Mouse (Mus musculus): ENCODE measurements around the gene Cabcoco1. TPM values are rescaled to one million over a fixed set of nuclear protein-coding genes. Genes with fewer than 3 reads are reported as not detected.

The Cabcoco1 gene
- polyA plus RNA-seq, 1 experiment = 2.2 TPM

DNA sequence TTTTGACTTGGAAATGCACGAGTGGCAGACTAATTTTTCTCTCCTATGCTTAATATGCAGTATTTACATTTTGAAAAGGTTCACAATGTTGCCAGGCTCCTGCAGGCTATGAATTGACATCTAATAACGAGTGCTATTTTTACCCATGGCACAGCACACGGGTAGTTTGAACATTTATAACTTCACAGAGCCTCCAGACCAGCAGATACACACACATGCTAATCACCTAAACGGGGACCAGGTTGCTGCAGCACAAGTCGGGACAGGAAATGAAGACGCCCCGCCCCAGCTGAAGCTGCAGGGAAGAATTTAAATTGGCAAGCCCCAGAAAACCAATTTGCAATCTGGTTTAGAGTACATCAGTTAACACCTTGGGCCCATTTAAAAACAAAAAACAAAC is 98.6 kb downstream of the Cabcoco1 start:
- H3K27ac ChIP-seq (ENCODE audit: insufficient read depth, low read length) = no peak overlapping the region
- TF ChIP-seq CTCF (IDR thresholded peaks at IDR 0.05; ENCODE audit: extremely low read depth, insufficient read depth, low read length) = no peak
- H3K4me1 ChIP-seq (ENCODE audit: control insufficient read depth, insufficient read depth, low read length) = no peaks in the 10 kb centered on the region; the same call in 1 of the 2 replicates
- H3K4me3 ChIP-seq (ENCODE audit: insufficient read depth, low read length) = no peak overlapping the region

DNA sequence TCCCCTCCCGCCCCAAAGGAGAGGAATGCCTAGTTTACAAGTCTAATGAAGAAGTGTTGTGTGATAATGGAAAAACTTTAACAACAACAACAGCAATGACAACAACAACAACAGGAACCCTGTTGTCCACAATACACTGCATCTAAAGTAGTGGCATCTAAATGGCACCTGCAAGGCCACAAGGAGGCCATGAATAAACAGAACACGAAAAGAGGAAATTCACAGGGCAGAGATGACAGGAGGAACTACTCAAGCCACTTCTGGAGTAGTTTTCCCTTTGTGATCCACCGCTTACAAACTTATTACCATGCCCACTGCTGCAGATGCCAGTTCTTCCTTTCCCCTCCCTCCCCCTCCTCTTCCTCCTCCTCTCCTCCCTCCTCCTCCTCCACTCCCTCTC is 99.0 kb downstream of the Cabcoco1 start:
- no peak overlapping the region for H3K27ac ChIP-seq (ENCODE audit: insufficient read depth, low read length)
- no peak for TF ChIP-seq CTCF (IDR thresholded peaks at IDR 0.05; ENCODE audit: extremely low read depth, insufficient read depth, low read length)
- no peak for TF ChIP-seq POLR2A (IDR thresholded peaks at IDR 0.05; ENCODE audit: extremely low read depth, insufficient read depth, low read length)

DNA sequence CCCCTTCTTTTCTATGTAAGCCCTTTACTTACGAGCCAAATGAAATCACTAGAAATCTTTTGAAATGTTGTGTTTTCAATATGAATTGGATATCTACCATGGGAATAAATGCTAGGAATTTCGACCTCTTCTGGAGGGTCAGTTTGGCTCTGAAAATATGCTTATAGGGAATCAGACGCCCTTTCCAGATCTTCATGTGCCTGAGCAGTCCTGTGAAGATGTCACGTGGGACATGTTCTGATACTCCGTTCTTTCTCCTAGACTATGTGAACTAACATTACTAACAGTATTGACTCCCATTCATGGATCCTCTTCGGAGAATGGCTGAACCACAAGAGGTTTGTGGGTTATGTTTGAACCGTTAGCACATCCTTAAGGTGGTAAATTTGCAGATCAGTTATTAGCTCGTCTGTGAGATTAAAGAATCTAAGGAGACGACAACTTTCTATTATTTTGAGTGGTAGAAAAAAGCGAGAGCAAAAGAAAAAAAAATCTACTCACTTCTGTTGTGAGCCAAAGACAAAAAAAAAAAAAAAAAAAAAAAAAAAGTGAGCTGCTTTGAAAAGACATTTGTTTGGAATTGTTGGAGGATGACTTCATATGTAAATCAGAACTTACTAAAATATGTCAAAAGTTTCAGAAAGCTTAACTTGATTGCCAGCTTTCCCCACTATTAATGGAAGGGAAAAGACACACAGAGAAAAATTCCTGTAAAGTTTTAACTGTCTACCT is 99.6 kb downstream of the Cabcoco1 start:
- Histone ChIP-seq H3K4me1 (ENCODE audit: control insufficient read depth, insufficient read depth, low read length) (no peaks in the 10 kb centered on the region; the same call in 1 of the 2 replicates), H3K27ac (ENCODE audit: insufficient read depth, low read length) (no peak overlapping the region), H3K4me3 (ENCODE audit: insufficient read depth, low read length) (no peak overlapping the region)
- no peak for TF ChIP-seq POLR2A (IDR thresholded peaks at IDR 0.05; ENCODE audit: extremely low read depth, insufficient read depth, low read length)
- TF ChIP-seq CTCF (IDR thresholded peaks at IDR 0.05; ENCODE audit: extremely low read depth, insufficient read depth, low read length) = no peak

More for the DNA sequence above, 99.0 kb downstream of the Cabcoco1 start:
- Histone ChIP-seq H3K4me1 (ENCODE audit: control insufficient read depth, insufficient read depth, low read length) (no peaks in the 10 kb centered on the region; the same call in 1 of the 2 replicates), H3K4me3 (ENCODE audit: insufficient read depth, low read length) (no peak overlapping the region)

- TF ChIP-seq CTCF (IDR thresholded peaks at IDR 0.05; ENCODE audit: extremely low read depth, insufficient read depth, low read length) (no peak), POLR2A (IDR thresholded peaks at IDR 0.05; ENCODE audit: extremely low read depth, insufficient read depth, low read length) (no peak)
- H3K4me1 ChIP-seq (ENCODE audit: control insufficient read depth, insufficient read depth, low read length) = no peaks in the 10 kb centered on the region; the same call in 1 of the 2 replicates
- no peak overlapping the region for H3K4me3 ChIP-seq (ENCODE audit: insufficient read depth, low read length)
- no peak overlapping the region for H3K27ac ChIP-seq (ENCODE audit: insufficient read depth, low read length)
Observed at GRCm38 (mm10) chr10:68440515-68440914, 101.2 kb downstream of the Cabcoco1 start.

DNA sequence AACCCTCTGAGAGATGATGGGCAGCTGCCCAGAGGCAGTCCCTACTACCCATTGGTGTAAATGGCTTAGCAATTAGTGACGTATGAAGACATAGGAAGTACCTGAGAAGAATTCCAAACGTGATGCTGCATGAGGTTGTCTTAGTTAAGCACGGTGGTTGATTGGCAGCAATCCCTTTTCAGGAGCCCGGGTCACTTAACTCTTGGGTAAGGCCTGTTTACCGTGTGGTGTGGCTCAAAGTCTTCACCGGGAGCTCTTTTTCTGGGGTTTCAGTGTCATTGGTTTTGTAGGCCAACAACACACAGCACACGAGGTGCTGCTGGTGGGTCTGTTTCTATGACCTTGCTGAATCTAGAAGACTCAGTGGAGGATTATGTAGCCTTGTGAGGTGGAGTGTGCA is 105.9 kb downstream of the Cabcoco1 start:
- Histone ChIP-seq H3K27ac (ENCODE audit: insufficient read depth, low read length) (no peak overlapping the region), H3K4me1 (ENCODE audit: control insufficient read depth, insufficient read depth, low read length) (no peaks in the 10 kb centered on the region), H3K4me3 (ENCODE audit: insufficient read depth, low read length) (no peak overlapping the region)
- TF ChIP-seq CTCF (IDR thresholded peaks at IDR 0.05; ENCODE audit: extremely low read depth, insufficient read depth, low read length) = no peak
- no peak for TF ChIP-seq POLR2A (IDR thresholded peaks at IDR 0.05; ENCODE audit: extremely low read depth, insufficient read depth, low read length)

DNA sequence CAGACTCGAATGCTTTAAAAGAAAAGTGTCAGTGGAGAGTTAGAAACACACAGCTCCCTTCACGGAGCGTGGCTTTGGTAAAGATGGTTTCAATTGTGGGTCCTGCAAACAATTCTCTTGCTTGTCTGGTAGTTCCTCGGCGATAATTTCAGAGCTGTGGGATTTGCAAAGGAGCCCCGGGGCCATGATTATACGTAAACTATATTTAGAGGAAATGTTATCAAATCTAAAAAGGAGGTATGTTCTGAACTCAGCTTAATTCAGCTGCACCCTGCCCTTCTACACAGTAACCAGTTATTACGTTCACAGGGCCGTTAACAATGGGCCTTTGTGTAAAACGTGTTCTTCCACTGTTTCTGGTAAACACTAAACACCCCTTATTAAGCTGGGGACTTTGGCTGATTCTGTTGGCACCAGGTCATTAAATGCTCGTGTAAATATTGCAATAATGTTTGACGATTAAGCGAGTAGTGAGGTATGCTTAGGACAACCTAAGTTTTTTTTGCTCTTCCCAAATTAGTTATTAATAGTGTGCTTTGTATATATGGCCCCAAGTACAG is 106.6 kb downstream of the Cabcoco1 start:
- no peak overlapping the region for H3K27ac ChIP-seq (ENCODE audit: insufficient read depth, low read length)
- no peak overlapping the region for H3K4me3 ChIP-seq (ENCODE audit: insufficient read depth, low read length)
- TF ChIP-seq POLR2A (IDR thresholded peaks at IDR 0.05; ENCODE audit: extremely low read depth, insufficient read depth, low read length) (no peak), CTCF (IDR thresholded peaks at IDR 0.05; ENCODE audit: extremely low read depth, insufficient read depth, low read length) (no peak)
- H3K4me1 ChIP-seq (ENCODE audit: control insufficient read depth, insufficient read depth, low read length) = peaks cover 1% of the 10 kb centered on the region; the same call in 1 of the 2 replicates

- Histone ChIP-seq H3K4me3 (ENCODE audit: insufficient read depth, low read length) (no peak overlapping the region), H3K4me1 (ENCODE audit: control insufficient read depth, insufficient read depth, low read length) (peaks cover 1% of the 10 kb centered on the region; the same call in 1 of the 2 replicates), H3K27ac (ENCODE audit: insufficient read depth, low read length) (no peak overlapping the region)
- TF ChIP-seq CTCF (IDR thresholded peaks at IDR 0.05; ENCODE audit: extremely low read depth, insufficient read depth, low read length) = no peak
- no peak for TF ChIP-seq POLR2A (IDR thresholded peaks at IDR 0.05; ENCODE audit: extremely low read depth, insufficient read depth, low read length)
Observed at GRCm38 (mm10) chr10:68434045-68434639, 107.6 kb downstream of the Cabcoco1 start.

DNA sequence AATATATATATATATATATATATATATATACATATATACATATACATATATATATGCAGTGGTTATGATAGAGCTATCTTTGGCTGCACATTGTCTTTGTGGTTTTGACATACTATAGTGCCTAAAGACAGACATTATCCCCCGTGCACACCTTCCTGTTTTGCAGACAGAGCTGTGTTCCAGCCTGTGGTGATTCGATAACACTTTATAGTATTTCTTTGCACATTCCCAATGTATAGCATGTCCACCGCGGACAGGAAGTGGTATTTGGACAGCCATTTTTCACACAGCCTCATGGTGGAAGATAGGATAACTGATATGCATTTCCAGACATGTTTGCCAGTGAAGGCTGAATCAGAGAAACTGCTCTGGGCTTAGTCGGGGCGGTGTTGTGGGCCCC is 110.3 kb downstream of the Cabcoco1 start:
- no peak overlapping the region for H3K4me3 ChIP-seq (ENCODE audit: insufficient read depth, low read length)
- H3K27ac ChIP-seq (ENCODE audit: insufficient read depth, low read length) = no peak overlapping the region
- peaks cover 1% of the 10 kb centered on the region; the same call in 1 of the 2 replicates for H3K4me1 ChIP-seq (ENCODE audit: control insufficient read depth, insufficient read depth, low read length)
- TF ChIP-seq POLR2A (IDR thresholded peaks at IDR 0.05; ENCODE audit: extremely low read depth, insufficient read depth, low read length) = no peak
- no peak for TF ChIP-seq CTCF (IDR thresholded peaks at IDR 0.05; ENCODE audit: extremely low read depth, insufficient read depth, low read length)

DNA sequence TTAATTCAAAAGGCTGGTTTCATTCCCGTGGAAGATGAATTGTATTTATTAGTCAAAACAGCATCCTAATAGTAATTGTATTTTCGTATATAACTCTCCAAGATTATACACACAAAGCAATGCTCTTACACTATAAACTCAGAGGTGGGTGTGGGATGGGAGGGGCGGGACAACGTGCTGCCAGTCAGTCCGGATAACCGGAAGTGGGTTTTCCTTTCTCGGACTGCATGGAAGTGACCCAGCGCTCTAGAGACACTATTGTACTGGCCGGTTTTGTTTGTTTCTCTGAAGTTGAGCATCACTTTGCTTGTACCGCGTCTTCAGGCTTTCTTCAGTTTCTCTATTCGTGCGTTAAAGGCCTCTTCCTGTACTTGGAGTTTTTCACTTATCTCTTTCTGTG is 110.8 kb downstream of the Cabcoco1 start:
- TF ChIP-seq CTCF (IDR thresholded peaks at IDR 0.05; ENCODE audit: extremely low read depth, insufficient read depth, low read length) (no peak), POLR2A (IDR thresholded peaks at IDR 0.05; ENCODE audit: extremely low read depth, insufficient read depth, low read length) (no peak)
- H3K4me1 ChIP-seq (ENCODE audit: control insufficient read depth, insufficient read depth, low read length) = peaks cover 1% of the 10 kb centered on the region; the same call in 1 of the 2 replicates

More for the DNA sequence above, 110.8 kb downstream of the Cabcoco1 start:
- no peak overlapping the region for H3K27ac ChIP-seq (ENCODE audit: insufficient read depth, low read length)
- no peak overlapping the region for H3K4me3 ChIP-seq (ENCODE audit: insufficient read depth, low read length)
